Mouse (Mus musculus) C2C12 (cell line): ENCODE measurements around the gene Akap8l.

Source experiments
- CEBPB ChIP-seq: IDR thresholded peaks from one replicate; pipeline ENCODE4 v1.6.1; 2011; ENCODE audit warnings: low read depth, mild to moderate bottlenecking, control low read depth, moderate library complexity
- CTCF ChIP-seq: IDR thresholded peaks from one replicate; pipeline ENCODE4 v1.5.1; 2011; ENCODE audit not compliant: control insufficient read depth, insufficient read depth, insufficient read length
- FOSL1 ChIP-seq: IDR thresholded peaks from one replicate; pipeline ENCODE4 v1.8.0; 2011; ENCODE audit warnings: mild to moderate bottlenecking, low read length; ENCODE audit not compliant: poor library complexity, insufficient read depth, severe bottlenecking
- MAX ChIP-seq: IDR thresholded peaks from one replicate; pipeline ENCODE4 v1.6.1; 2011; ENCODE audit warnings: mild to moderate bottlenecking, control low read depth
- MYOD1 ChIP-seq: IDR thresholded peaks from one replicate; pipeline ENCODE4 v1.6.1; 2011; ENCODE audit warnings: low read depth; ENCODE audit not compliant: control insufficient read depth, insufficient read length
- MYOG ChIP-seq: IDR thresholded peaks from one replicate; pipeline ENCODE4 v1.6.1; 2011; ENCODE audit not compliant: control insufficient read depth, insufficient read length; ENCODE audit errors: extremely low read depth
- USF1 ChIP-seq: IDR thresholded peaks from one replicate; pipeline ENCODE4 v1.6.1; 2011; ENCODE audit warnings: low read depth, mild to moderate bottlenecking, control low read depth, moderate library complexity

- TF ChIP-seq CEBPB (no peak), MAX (no peak), CTCF (no peak), MYOD1 (no peak), USF1 (no peak), MYOG (no peak), FOSL1 (no peak)
Observed at GRCm38 (mm10) chr17:32396266-32396665, 45.9 kb upstream of the Akap8l start.
